Mouse (Mus musculus) bone marrow, adult 2 months (tissue): Measurements from ENCODE around the gene Sult1a1. TPM values are rescaled to one million over a fixed set of nuclear protein-coding genes. Genes with fewer than 3 reads are reported as not detected.
"Not testable (repeated sequence)": the region's sequence is repeated elsewhere in the genome, so short reads cannot be mapped to it uniquely, and the experiment has no call there.

Experiments
- H3K27ac ChIP-seq: fragments of 200-500 bp; 2 replicates; pipeline ENCODE4 v1.5.1; 2012; ENCODE audit warnings: low read depth, mild to moderate bottlenecking, control low read depth, inconsistent platforms, low read length; ENCODE audit not compliant: control insufficient read depth, poor library complexity, insufficient read depth
- H3K4me1 ChIP-seq: fragments of 200-500 bp; 2 replicates; pipeline ENCODE4 v1.6.1; 2011; ENCODE audit warnings: low read length; ENCODE audit not compliant: control insufficient read depth, insufficient read depth
- H3K4me3 ChIP-seq: fragments of 200-500 bp; replicated peaks from 2 replicates; pipeline ENCODE3; 2011; ENCODE audit warnings: mild to moderate bottlenecking, low read depth, low read length, control low read depth; ENCODE audit not compliant: control insufficient read depth
- CTCF ChIP-seq: fragments of 200-500 bp; IDR thresholded peaks from 2 replicates; pipeline ENCODE4 v1.5.1; 2011; ENCODE audit warnings: low read length, control low read depth; ENCODE audit not compliant: control insufficient read depth, insufficient read depth
- POLR2A ChIP-seq: fragments of 200-500 bp; IDR thresholded peaks from 2 replicates; pipeline ENCODE4 v1.6.1; 2011; ENCODE audit warnings: low read depth, mild to moderate bottlenecking, control low read depth, low read length, borderline replicate concordance; ENCODE audit not compliant: control insufficient read depth
- WGBS: fragments of 180-500 bp; shearing (Covaris S2); methylation state at CpG from one replicate; pipeline ENCODE4 v1.1.7; 2018; 5-methylcytosine and 5-hydroxymethylcytosine counted together
- polyA plus RNA-seq: library from polyadenylated mRNA; stranded (reverse); fragments of >200 nt; gene quantifications from 2 replicates; pipeline ENCODE4 v1.2.4, GENCODE M21; 2011; ENCODE audit warnings: low replicate concordance; ENCODE audit not compliant: missing spikeins, insufficient read depth, insufficient read length

Sult1a1 gene
- polyA plus RNA-seq, 1 experiment = 34.1 TPM

DNA sequence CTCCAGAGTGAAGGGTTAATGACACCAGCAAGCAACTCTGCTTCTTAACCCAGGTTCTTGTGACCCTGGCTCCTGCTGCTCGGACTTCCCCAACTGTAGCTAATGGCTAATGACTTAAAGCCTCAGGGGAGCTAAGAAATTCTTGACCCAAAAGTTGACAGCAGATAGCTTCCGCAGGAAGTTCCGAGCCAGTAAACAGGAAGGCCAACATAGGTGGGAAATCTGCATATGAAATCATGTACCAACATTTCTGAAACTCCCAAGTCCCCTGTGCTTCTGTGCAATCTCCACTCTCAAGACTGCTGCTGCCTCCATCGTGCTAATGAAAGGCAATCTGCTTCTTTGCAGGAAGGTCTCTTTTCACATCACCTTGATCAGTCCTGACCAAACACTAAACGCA lies 30.5 kb downstream of the Sult1a1 start:
- Histone ChIP-seq H3K27ac (no peak overlapping the region), H3K4me1 (no peaks in the 10 kb centered on the region; the same call in 1 of the 2 replicates), H3K4me3 (no peak overlapping the region)
- 42% methylated on average over 5 of the region's 5 CpGs for WGBS
- TF ChIP-seq CTCF = no peak
- TF ChIP-seq POLR2A = no peak

DNA sequence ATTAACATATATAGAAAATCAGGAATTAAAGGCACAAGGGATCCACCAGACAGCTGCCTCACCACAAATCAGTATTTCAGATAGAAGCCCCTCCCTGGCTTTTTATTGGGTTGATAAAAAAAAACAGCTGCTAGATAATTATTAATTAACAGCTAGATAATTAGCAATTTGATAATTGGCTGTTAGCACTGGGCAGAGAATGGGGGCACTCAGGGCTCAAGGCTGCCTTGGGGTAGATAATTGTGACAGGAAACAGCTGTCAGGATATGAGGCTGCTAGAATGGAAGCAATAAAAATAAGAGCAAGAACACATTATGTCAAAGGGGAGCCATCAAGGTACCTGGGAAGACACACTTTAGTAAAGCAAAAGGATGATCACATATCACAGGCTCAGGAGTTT lies 31.3 kb downstream of the Sult1a1 start:
- TF ChIP-seq CTCF (no peak), POLR2A (no peak)
- no peak overlapping the region for H3K27ac ChIP-seq
- no peak overlapping the region for H3K4me3 ChIP-seq
- no peaks in the 10 kb centered on the region; the same call in 1 of the 2 replicates for H3K4me1 ChIP-seq

DNA sequence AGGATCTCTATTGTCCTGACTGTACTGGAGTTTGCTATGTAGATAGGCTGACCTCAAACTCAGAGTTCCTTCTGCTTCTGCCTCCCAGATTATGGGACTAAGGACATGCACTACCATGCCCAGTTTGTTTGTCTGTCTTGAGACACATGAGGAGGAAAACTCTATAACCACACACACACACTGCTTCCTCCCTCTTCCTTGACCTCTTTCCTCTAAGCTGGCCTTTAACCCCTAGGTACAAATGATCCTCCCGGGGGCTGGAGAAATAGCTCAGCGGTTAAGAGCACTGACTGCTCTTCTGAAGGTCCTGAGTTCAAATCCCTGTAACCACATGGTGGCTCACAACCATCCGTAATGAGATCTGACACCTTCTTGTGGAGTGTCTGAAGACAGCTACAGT lies 31.9 kb downstream of the Sult1a1 start:
- H3K4me3 ChIP-seq = no peak overlapping the region
- no peak overlapping the region for H3K27ac ChIP-seq
- 48% methylated on average over 3 of the region's 3 CpGs for WGBS
- TF ChIP-seq POLR2A (no peak), CTCF (no peak)
- H3K4me1 ChIP-seq = no peaks in the 10 kb centered on the region; the same call in 1 of the 2 replicates

DNA sequence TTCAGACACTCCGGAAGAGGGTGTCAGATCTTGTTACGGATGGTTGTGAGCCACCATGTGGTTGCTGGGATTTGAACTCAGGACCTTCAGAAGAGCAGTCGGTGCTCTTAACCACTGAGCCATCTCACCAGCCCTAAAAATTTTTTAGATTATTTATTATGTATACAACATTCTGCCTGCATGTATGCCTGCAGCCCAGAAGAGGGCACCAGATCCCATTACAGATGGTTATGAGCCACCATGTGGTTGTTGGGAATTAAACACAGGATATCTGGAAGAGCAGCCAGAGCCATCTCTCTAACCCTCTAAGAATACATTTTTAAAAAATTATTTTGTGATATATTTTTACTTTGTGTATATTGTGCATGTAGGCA lies 33.0 kb downstream of the Sult1a1 start:
- H3K27ac ChIP-seq, H3K4me3 ChIP-seq, H3K4me1 ChIP-seq: not testable (repeated sequence)
- TF ChIP-seq CTCF = peak; percentile 25; the same call in 1 of the 2 replicates
- WGBS = 7% methylated on average over 3 of the region's 3 CpGs

DNA sequence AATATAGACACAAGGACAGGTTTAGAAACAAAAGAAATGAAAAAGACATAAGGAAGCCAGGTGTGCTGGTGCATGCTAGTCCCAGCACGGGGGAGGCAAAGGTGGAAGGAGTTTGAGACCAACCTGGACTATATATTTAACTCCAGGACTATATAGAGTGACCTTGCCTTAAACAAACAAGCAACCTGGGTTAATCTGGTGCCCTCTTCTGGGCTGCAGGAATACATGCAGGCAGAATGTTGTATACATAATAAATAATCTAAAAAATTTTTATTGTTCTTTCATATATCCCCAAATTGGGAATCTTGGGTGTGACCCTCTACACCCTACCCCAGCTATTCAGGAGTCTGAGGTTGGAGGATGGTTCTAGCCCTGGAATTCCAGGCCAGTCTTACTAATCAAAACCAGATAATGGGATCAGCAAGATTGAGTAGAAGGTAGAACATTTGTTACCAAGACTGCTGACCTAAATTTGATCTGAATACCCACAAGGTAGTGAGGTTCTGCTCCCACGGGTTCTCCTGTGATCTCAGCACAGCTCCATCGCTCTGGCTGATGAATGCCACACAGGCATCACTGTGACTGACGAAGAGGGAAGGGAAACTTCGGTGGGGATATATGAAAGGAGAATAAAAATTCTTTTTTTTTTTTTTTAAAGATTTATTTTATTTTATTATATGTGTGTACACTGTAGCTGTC lies 33.5 kb downstream of the Sult1a1 start:
- Histone ChIP-seq H3K4me3 (no peak overlapping the region), H3K4me1 (no peaks in the 10 kb centered on the region; the same call in 1 of the 2 replicates), H3K27ac (no peak overlapping the region)
- WGBS = 61% methylated on average over 5 of the region's 5 CpGs
- no peak for TF ChIP-seq POLR2A
- TF ChIP-seq CTCF = no peak

DNA sequence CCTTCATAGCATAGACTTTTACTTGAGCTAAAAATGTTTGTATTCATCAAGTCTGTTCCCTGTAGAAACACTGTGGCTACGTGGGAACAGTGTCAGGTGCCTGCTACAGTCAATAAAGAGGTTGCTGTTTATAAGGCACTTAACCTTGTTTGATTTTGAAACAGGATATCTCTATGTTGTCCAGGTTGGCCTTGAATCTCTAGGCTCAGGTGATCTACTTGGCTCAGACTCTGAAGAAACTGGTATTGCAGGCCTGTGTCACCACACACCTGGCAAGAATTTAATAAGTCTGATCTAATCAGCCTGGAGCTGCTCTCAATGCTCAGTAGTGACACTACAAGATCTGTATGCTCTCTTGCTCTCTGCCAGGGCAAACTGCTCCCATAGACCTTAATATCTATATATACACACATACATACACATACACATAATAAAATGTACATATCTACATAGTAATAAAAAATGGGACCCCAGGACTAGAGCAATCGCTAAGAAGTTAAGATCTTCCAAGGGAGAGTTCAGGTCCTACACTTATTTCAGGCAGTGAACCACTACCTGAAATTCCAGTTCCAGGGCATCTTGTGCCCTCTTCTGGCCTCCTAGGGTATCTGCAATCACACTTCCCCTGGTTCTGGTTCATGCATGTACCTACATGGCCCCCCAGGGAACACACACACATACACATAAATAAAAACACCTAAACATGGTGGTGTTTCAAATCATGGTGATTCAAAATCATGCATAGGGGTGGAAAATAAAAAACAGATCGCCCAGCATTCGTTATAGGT lies 39.3 kb downstream of the Sult1a1 start:
- Histone ChIP-seq H3K27ac (no peak overlapping the region), H3K4me1 (no peaks in the 10 kb centered on the region), H3K4me3 (no peak overlapping the region)
- TF ChIP-seq POLR2A (no peak), CTCF (peak; percentile 60)
- WGBS = 17% methylated on average over 4 of the region's 4 CpGs

DNA sequence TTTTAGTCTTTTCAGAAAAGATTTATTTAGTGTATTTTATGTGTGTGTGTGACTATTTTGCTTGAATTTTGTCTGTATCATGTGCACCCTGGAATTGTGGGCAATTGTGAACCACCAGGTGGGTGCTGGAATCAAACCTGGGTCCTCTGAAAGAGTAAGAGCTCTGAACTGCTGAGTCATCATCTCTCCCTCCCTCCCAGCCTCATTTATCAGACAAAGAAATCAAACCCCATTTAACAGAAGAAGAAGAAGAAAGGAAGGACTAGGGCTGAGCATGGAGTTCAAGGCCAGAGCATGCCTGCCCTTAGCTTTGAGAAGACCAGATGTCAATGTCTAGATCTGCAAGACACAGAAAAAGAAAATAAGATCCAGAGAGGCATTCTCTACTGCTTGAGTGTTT lies 40.9 kb downstream of the Sult1a1 start:
- Histone ChIP-seq H3K4me1 (no peaks in the 10 kb centered on the region), H3K27ac (no peak overlapping the region), H3K4me3 (no peak overlapping the region)
- TF ChIP-seq CTCF = no peak
- no peak for TF ChIP-seq POLR2A

DNA sequence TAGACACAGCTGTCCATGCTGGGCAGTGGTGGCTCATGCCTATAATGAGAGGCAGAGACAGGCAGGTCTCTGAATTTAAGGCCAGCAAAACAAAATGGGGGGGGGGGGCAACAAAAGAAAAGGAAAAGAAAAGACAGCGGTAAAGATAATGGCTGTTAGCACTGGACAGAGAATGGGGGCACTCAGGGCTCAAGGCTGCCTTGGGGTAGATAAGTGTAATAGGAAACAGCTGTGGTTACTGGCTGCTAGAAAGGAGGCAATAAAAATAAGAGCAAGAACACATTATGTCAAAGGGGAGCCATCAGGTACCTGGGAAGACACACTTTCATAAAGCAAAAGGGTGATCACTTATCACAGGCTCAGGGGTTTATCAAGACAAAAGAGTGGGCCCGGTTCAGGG lies 43.8 kb downstream of the Sult1a1 start:
- Histone ChIP-seq H3K27ac (no peak overlapping the region), H3K4me3 (no peak overlapping the region), H3K4me1 (no peaks in the 10 kb centered on the region; the same call in 1 of the 2 replicates)
- TF ChIP-seq POLR2A (no peak), CTCF (no peak)
- WGBS = 27% methylated on average over 2 of the region's 2 CpGs
